ENCODE assay signal across 7 mouse cellular contexts in the genomic region with DNA sequence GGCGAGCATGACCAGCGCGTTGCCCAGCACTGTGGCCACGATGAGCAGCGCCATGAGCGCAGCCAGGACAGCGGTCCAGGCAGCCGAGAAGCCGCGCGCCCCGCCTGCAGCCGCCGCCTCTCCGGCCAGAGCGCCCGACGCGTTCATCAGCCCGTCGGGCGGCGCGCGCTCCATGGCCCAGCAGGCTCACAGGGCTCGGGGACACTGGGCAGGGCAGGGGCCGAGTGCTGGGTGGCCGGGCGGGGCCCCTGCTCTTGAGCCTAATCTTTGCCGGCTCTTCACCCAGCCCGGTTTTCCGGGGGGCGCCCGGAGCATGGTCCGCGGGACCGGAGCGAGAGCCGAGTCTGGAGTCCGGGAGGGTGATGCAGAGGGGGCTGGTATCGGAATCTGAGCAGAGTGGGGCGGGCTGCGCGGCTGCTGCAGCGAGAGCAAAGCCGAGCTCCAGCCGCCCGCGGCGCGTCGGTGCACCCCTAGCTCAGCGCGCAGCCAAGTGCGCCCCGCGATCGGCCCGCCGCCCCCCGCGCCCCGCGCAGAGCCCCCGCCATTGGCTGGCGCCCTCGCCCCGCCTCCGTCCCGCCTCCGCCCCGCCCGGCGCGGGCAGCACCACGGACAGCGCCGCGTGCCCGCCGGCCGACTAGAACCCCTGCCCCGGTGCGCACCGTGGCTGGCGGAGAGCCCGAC. TPM values are rescaled to one million over a fixed set of nuclear protein-coding genes. Genes with fewer than 3 reads are reported as not detected.
DNase-seq lines count a peak whose midpoint lies in the region; ATAC-seq lines count a peak whose summit lies in the region.

A gene (minus strand): TSS at position 511 of the 681 bp plus-strand sequence.

- H3K4me3 ChIP-seq in intestine, embryonic 15.5 days (replicated peaks) = peak within 1 kb of the TSS; percentile 52
- peak within 1 kb of the TSS; percentile 43 for H3K4me3 ChIP-seq in limb, embryonic 11.5 days (ENCODE audit: low read depth, low read length)
- peak within 1 kb of the TSS; percentile 48 for H3K4me3 ChIP-seq in midbrain, embryonic 11.5 days (ENCODE audit: low read depth, low read length)

- no peaks in the 10 kb centered on the region for H3K9me3 ChIP-seq in intestine, embryonic 15.5 days
- no peaks in the 10 kb centered on the region for H3K9me3 ChIP-seq in limb, embryonic 11.5 days (ENCODE audit: control insufficient read depth, low read length)
- no peaks in the 10 kb centered on the region for H3K9me3 ChIP-seq in midbrain, embryonic 11.5 days (ENCODE audit: control insufficient read depth, low read length)

- peak; percentile 93 for ATAC-seq in intestine, embryonic 15.5 days
- peak; percentile 71 for ATAC-seq in limb, embryonic 11.5 days (ENCODE audit: insufficient number of reproducible peaks, low FRiP score, low TSS enrichment, low read depth)
- peak; percentile 67 for ATAC-seq in midbrain, embryonic 11.5 days (ENCODE audit: low FRiP score)

- H3K4me1 ChIP-seq in intestine, embryonic 15.5 days (replicated peaks) = peaks cover 27% of the 10 kb centered on the region
- H3K4me1 ChIP-seq in limb, embryonic 11.5 days (ENCODE audit: control insufficient read depth, insufficient read depth, low read length) = peaks cover 10% of the 10 kb centered on the region
- H3K4me1 ChIP-seq in midbrain, embryonic 11.5 days (ENCODE audit: control insufficient read depth, insufficient read depth, low read length) = peaks cover 25% of the 10 kb centered on the region

- no peak within 1 kb of the TSS for H3K27ac ChIP-seq in intestine, embryonic 15.5 days
- H3K27ac ChIP-seq in limb, embryonic 11.5 days (replicated peaks; ENCODE audit: low read depth, low read length) = no peak within 1 kb of the TSS
- no peak within 1 kb of the TSS for H3K27ac ChIP-seq in midbrain, embryonic 11.5 days (ENCODE audit: low read depth, low read length)

- peak; percentile 89 to 93 for DNase-seq in adrenal gland, adult 18-20 months (ENCODE audit: low spot score in 2 of 2)
- peak; percentile 69 to 72 for DNase-seq in cerebellum, postnatal 14 days
- DNase-seq in gastrocnemius, postnatal 25 days = peak; percentile 69
- DNase-seq in limb, embryonic 11.5 days (ENCODE audit: low spot score) = peak; percentile 89
- DNase-seq in midbrain, embryonic 11.5 days (ENCODE audit: low spot score, missing footprints) = peak; percentile 98
- peak; percentile 66 to 78 for DNase-seq in spleen, postnatal 10 days (ENCODE audit: low spot score in 2 of 2)

- no peaks in the 10 kb centered on the region for H3K36me3 ChIP-seq in intestine, embryonic 15.5 days
- H3K36me3 ChIP-seq in limb, embryonic 11.5 days (ENCODE audit: control insufficient read depth, insufficient read depth, low read length) = no peaks in the 10 kb centered on the region
- no peaks in the 10 kb centered on the region for H3K36me3 ChIP-seq in midbrain, embryonic 11.5 days (ENCODE audit: control insufficient read depth, insufficient read depth, low read length)

- H3K27me3 ChIP-seq in intestine, embryonic 15.5 days (replicated peaks) = peaks cover 68% of the 10 kb centered on the region
- H3K27me3 ChIP-seq in limb, embryonic 11.5 days (ENCODE audit: control insufficient read depth, insufficient read depth, low read length) = peaks cover 69% of the 10 kb centered on the region
- peaks cover 50% of the 10 kb centered on the region for H3K27me3 ChIP-seq in midbrain, embryonic 11.5 days (ENCODE audit: control insufficient read depth, insufficient read depth, low read length)

- H3K4me2 ChIP-seq in intestine, embryonic 15.5 days (replicated peaks) = peak within 1 kb of the TSS; percentile 94
- peak within 1 kb of the TSS; percentile 94 for H3K4me2 ChIP-seq in limb, embryonic 11.5 days (ENCODE audit: low read depth, severe bottlenecking)
- H3K4me2 ChIP-seq in midbrain, embryonic 11.5 days = peak within 1 kb of the TSS; percentile 96

- 0% methylated on average over 58 of the region's 87 CpGs for WGBS in intestine, embryonic 15.5 days
- under 1% methylated on average over 64 of the region's 87 CpGs for WGBS in limb, embryonic 11.5 days
- WGBS in midbrain, embryonic 11.5 days = 1% methylated on average over 78 of the region's 87 CpGs

- H3K9ac ChIP-seq in intestine, embryonic 15.5 days = no peak within 1 kb of the TSS
- no peak within 1 kb of the TSS for H3K9ac ChIP-seq in limb, embryonic 11.5 days (ENCODE audit: low read length)
- H3K9ac ChIP-seq in midbrain, embryonic 11.5 days (ENCODE audit: low read length) = peak within 1 kb of the TSS; percentile 61

RNA-seq across cellular contexts. Expression of the gene that starts here (rescaled TPM):
- under 1 TPM in 1 of 2 experiments, not detected in 1; 0.10 TPM for total RNA-seq in adrenal gland, adult 18-20 months (2021)
- not detected for total RNA-seq in gastrocnemius, postnatal 25 days (2021)
- polyA plus RNA-seq in intestine, embryonic 15.5 days (2015; fragmentation: Nextera tagmentation; extraction: Ambion mirVana) = 0.08 TPM in 1 of 2 replicates, not detected in the other
- 0.12 and 0.21 TPM in 2 replicates for polyA plus RNA-seq in limb, embryonic 11.5 days (2014; fragmentation: Nextera tagmentation; extraction: Ambion mirVana)
- 3.0 and 3.2 TPM in 2 replicates for polyA plus RNA-seq in midbrain, embryonic 11.5 days (2014; fragmentation: Nextera tagmentation; extraction: Ambion mirVana)

Comparison
In these comparisons a context has a peak if more than half of its experiments do, and no peak if none do; other contexts are left out.
1. Peak in DNase-seq in adrenal gland, adult 18-20 months; RNA of the gene not detected or under 1 TPM.
2. Peak in DNase-seq in gastrocnemius, postnatal 25 days; RNA of the gene not detected or under 1 TPM.
3. Peak in ATAC-seq, H3K4me3 ChIP-seq and H3K4me2 ChIP-seq in intestine, embryonic 15.5 days; RNA of the gene not detected or under 1 TPM.
4. Peak in DNase-seq, ATAC-seq, H3K4me3 ChIP-seq and H3K4me2 ChIP-seq in limb, embryonic 11.5 days; RNA of the gene not detected or under 1 TPM.